In genomic region chr1:190729516-190730088, GRCm38 (mm10) we compare ENCODE assay signal across 14 mouse cellular contexts.
A peak's percentile ranks its signal among the peaks of the same experiment; 100 is the strongest.
DNase-seq lines count a peak whose midpoint lies in the region; ATAC-seq and TF ChIP-seq lines count a peak whose summit lies in the region.
"Had no signal": no experiment of that assay in that cellular context is flagged by ENCODE, and none has a peak within 500 bp of the region (broad histone marks: within the 10 kb centered on the region; RNA-seq: fewer than 3 reads in every experiment).

No protein-coding gene starts in this region.

- no peaks in the 10 kb centered on the region for H3K4me1 ChIP-seq in cerebellum, adult 2 months (ENCODE audit: control insufficient read depth, insufficient read depth, low read length)
- peaks cover 51% of the 10 kb centered on the region for H3K4me1 ChIP-seq in forebrain, embryonic 10.5 days
- H3K4me1 ChIP-seq in hindbrain, embryonic 13.5 days (replicated peaks), result peaks cover 46% of the 10 kb centered on the region
- peaks cover 11% of the 10 kb centered on the region for H3K4me1 ChIP-seq in midbrain, embryonic 16.5 days (ENCODE audit: control insufficient read depth, insufficient read depth, low read length)
- H3K4me1 ChIP-seq: liver, embryonic 15.5 days had no signal

- no peak overlapping the region for H3K4me2 ChIP-seq in hindbrain, embryonic 13.5 days
- no peak overlapping the region for H3K4me2 ChIP-seq in midbrain, embryonic 16.5 days (ENCODE audit: low read length)
- H3K4me2 ChIP-seq: embryonic facial prominence, embryonic 15.5 days; heart, embryonic 12.5 days; liver, embryonic 15.5 days had no signal

- no peak for TF ChIP-seq POLR2A in cerebellum, adult 2 months (IDR thresholded peaks at IDR 0.05; ENCODE audit: borderline replicate concordance, insufficient read depth, low read length)

- no peaks in the 10 kb centered on the region for H3K36me3 ChIP-seq in forebrain, embryonic 10.5 days (replicated peaks)
- H3K36me3 ChIP-seq in hindbrain, embryonic 13.5 days, result no peaks in the 10 kb centered on the region
- H3K36me3 ChIP-seq in midbrain, embryonic 16.5 days (ENCODE audit: control insufficient read depth, insufficient read depth, low read length), result no peaks in the 10 kb centered on the region
- H3K36me3 ChIP-seq: embryonic facial prominence, embryonic 15.5 days; heart, embryonic 12.5 days; limb, embryonic 10.5 days; liver, embryonic 15.5 days had no signal

- DNase-seq in cerebellum, postnatal 10 days, result peak; percentile 9 to 16
- no peak for DNase-seq in cerebellum, adult 2 months
- DNase-seq in forebrain, embryonic 10.5 days (ENCODE audit: extremely low spot score, low spot score), result no peak
- DNase-seq in gastrocnemius, adult 18-20 months (ENCODE audit: low spot score), result no peak
- DNase-seq in cerebellum, postnatal 4 days (ENCODE audit: low spot score in 2 of 2), result no peak
- no peak for DNase-seq in adrenal gland, postnatal 36 days

- TF ChIP-seq CTCF in cerebellum, adult 2 months (IDR thresholded peaks at IDR 0.05; ENCODE audit: borderline replicate concordance, insufficient read depth, low read depth, low read length), result no peak

- H3K4me3 ChIP-seq in cerebellum, adult 2 months (replicated peaks; ENCODE audit: insufficient read depth, low read depth, low read length), result no peak overlapping the region
- no peak overlapping the region for H3K4me3 ChIP-seq in forebrain, embryonic 10.5 days
- no peak overlapping the region for H3K4me3 ChIP-seq in hindbrain, embryonic 13.5 days
- no peak overlapping the region for H3K4me3 ChIP-seq in midbrain, embryonic 16.5 days (ENCODE audit: low read depth, low read length)
- H3K4me3 ChIP-seq: embryonic facial prominence, embryonic 15.5 days; heart, embryonic 12.5 days; limb, embryonic 10.5 days; liver, embryonic 15.5 days had no signal

- WGBS in cerebellum, adult 2 months, result 87% methylated on average over 7 of the region's 7 CpGs
- 87% methylated on average over 7 of the region's 7 CpGs for WGBS in forebrain, embryonic 10.5 days
- whole genome bisulfite sequencing in hindbrain, embryonic 13.5 days, result 40% methylated on average over 7 of the region's 7 CpGs
- WGBS in midbrain, embryonic 16.5 days, result 40% methylated on average over 7 of the region's 7 CpGs

- H3K27me3 ChIP-seq in cerebellum, adult 2 months (ENCODE audit: control insufficient read depth, insufficient read depth, low read length), result no peaks in the 10 kb centered on the region
- H3K27me3 ChIP-seq in forebrain, embryonic 10.5 days (ENCODE audit: poor library complexity, severe bottlenecking), result 0 out of 2 replicates have a peak, but pooled peaks cover 4% of the 10 kb centered on the region
- 0 out of 2 replicates have a peak, but pooled peaks cover 3% of the 10 kb centered on the region for H3K27me3 ChIP-seq in hindbrain, embryonic 13.5 days
- no peaks in the 10 kb centered on the region for H3K27me3 ChIP-seq in midbrain, embryonic 16.5 days (ENCODE audit: control insufficient read depth, insufficient read depth, low read depth, low read length)
- H3K27me3 ChIP-seq: embryonic facial prominence, embryonic 15.5 days; liver, embryonic 15.5 days had no signal

- H3K9ac ChIP-seq in hindbrain, embryonic 13.5 days, result peak overlapping the region; percentile 5; the same call in 1 of the 2 replicates
- H3K9ac ChIP-seq in midbrain, embryonic 16.5 days (ENCODE audit: low read depth, low read length), result no peak overlapping the region
- H3K9ac ChIP-seq: embryonic facial prominence, embryonic 15.5 days; heart, embryonic 12.5 days; liver, embryonic 15.5 days had no signal

- no peaks in the 10 kb centered on the region for H3K9me3 ChIP-seq in forebrain, embryonic 10.5 days
- no peaks in the 10 kb centered on the region for H3K9me3 ChIP-seq in hindbrain, embryonic 13.5 days
- no peaks in the 10 kb centered on the region for H3K9me3 ChIP-seq in midbrain, embryonic 16.5 days (replicated peaks; ENCODE audit: control insufficient read depth, low read length, poor library complexity, severe bottlenecking)
- H3K9me3 ChIP-seq: embryonic facial prominence, embryonic 15.5 days; heart, embryonic 12.5 days; limb, embryonic 10.5 days; liver, embryonic 15.5 days had no signal

- no peak overlapping the region for H3K27ac ChIP-seq in cerebellum, adult 2 months (ENCODE audit: insufficient read depth, low read length)
- peak overlapping the region; percentile 77 for H3K27ac ChIP-seq in forebrain, embryonic 10.5 days
- peak overlapping the region; percentile 87 for H3K27ac ChIP-seq in hindbrain, embryonic 13.5 days
- peak overlapping the region; percentile 30; the same call in 1 of the 2 replicates for H3K27ac ChIP-seq in midbrain, embryonic 16.5 days (ENCODE audit: low read length)
- H3K27ac ChIP-seq: embryonic facial prominence, embryonic 15.5 days; limb, embryonic 10.5 days; liver, embryonic 15.5 days had no signal

- peak; percentile 41; the same call in 1 of the 2 replicates for ATAC-seq in hindbrain, embryonic 13.5 days (ENCODE audit: low FRiP score)
- ATAC-seq in midbrain, embryonic 16.5 days, result 0 out of 2 replicates have a peak, but pooled peaks have one; percentile 18
- ATAC-seq: inflammation-experienced regulatory T-cells, adult 6 months; Patski had no signal

Comparison
In these comparisons a context has a peak if more than half of its experiments do, and no peak if none do; other contexts are left out.
1. DNase-seq: peak in cerebellum, postnatal 10 days (2 of 2); none in cerebellum, adult 2 months (0 of 2), forebrain, embryonic 10.5 days (single experiment), gastrocnemius, adult 18-20 months (single experiment), cerebellum, postnatal 4 days (0 of 2) and adrenal gland, postnatal 36 days (0 of 2).